Mouse (Mus musculus) adrenal gland, postnatal 25 days (tissue): ENCODE data around the gene Pih1d1. TPM values are rescaled to one million over a fixed set of nuclear protein-coding genes. Genes with fewer than 3 reads are reported as not detected.
A peak's percentile ranks its signal among the peaks of the same experiment; 100 is the strongest.

Experiments
- DNase-seq: peaks from one replicate; pipeline ENCODE4 v3.0.0; 2021; ENCODE audit warnings: mixed read lengths
- microRNA-seq, 2 experiments: library from miRNA; unstranded; fragments of <30 nt; microRNA quantifications; one replicate each; pipeline ENCODE4 v1.2.0; 2021
- total RNA-seq: library from RNA; stranded (reverse); gene quantifications from 2 replicates; pipeline ENCODE4 v1.2.3, GENCODE M21; 2021

Pih1d1 gene
- total RNA-seq, 1 experiment from 2014 or later: 74.3 TPM

GRCm38 (mm10) chr7:45195341-45196175 is 41.5 kb downstream of the Pih1d1 start:
- no peak for DNase-seq

- no peak for DNase-seq
These were observed 42.1 kb downstream of the Pih1d1 start for GRCm38 (mm10) chr7:45196176-45196535.

GRCm38 (mm10) chr7:45196994-45197393 is 42.9 kb downstream of the Pih1d1 start:
- no peak for DNase-seq

- peak; percentile 76 for DNase-seq
These were observed 44.3 kb downstream of the Pih1d1 start for GRCm38 (mm10) chr7:45198435-45198834.

- no peak for DNase-seq
These were observed 44.9 kb downstream of the Pih1d1 start for GRCm38 (mm10) chr7:45198961-45199360.

GRCm38 (mm10) chr7:45202654-45203053 is 48.6 kb downstream of the Pih1d1 start:
- no peak for DNase-seq

- peak; percentile 90 for DNase-seq
These were observed 50.5 kb downstream of the Pih1d1 start, which contains the start of gene Ccdc155 for GRCm38 (mm10) chr7:45204380-45205143. TSS of gene Ccdc155 (minus strand) at chr7:45204892.

GRCm38 (mm10) chr7:45208260-45208659 is 54.2 kb downstream of the Pih1d1 start:
- no peak for DNase-seq

Small RNAs within 50 kb of the gene (microRNA-seq; reads per million reads assigned to microRNA genes)
- 289 to 671 reads per million in 2 experiments for gene Mir150
- gene Mir5121: 32.9 to 51.2 reads per million in 2 experiments
- gene Mir7055: 0 reads per million in 2 experiments

Other genes with a start within 250 kb of the Pih1d1 start
- gene Ap2a1, start 224.8 kb upstream of the Pih1d1 start, total RNA-seq: 83.7 and 115 TPM in 2 replicates
- gene Tsks, start 211.1 kb upstream of the Pih1d1 start, total RNA-seq: not detected in 2 replicates
- gene Cpt1c, start 179.5 kb upstream of the Pih1d1 start, total RNA-seq: 13.3 and 16.5 TPM in 2 replicates
- 177 and 221 TPM in 2 replicates for gene Prmt1, start 167.7 kb upstream of the Pih1d1 start, total RNA-seq
- gene Irf3, start 156.7 kb upstream of the Pih1d1 start, total RNA-seq: 138 and 151 TPM in 2 replicates
- gene Bcl2l12, start 155.6 kb upstream of the Pih1d1 start, total RNA-seq: 18.7 and 24.4 TPM in 2 replicates
- gene Scaf1, start 137.9 kb upstream of the Pih1d1 start, total RNA-seq: 86.4 and 99.4 TPM in 2 replicates
- 94.0 and 102 TPM in 2 replicates for gene Rras, start 136.3 kb upstream of the Pih1d1 start, total RNA-seq
- 71.1 and 78.5 TPM in 2 replicates for gene Prr12, start 101.4 kb upstream of the Pih1d1 start, total RNA-seq
- gene Nosip, start 91.9 kb upstream of the Pih1d1 start, total RNA-seq: 46.5 and 67.2 TPM in 2 replicates
- gene Prrg2, start 91.6 kb upstream of the Pih1d1 start, total RNA-seq: 19.2 and 21.4 TPM in 2 replicates
- 27.7 and 33.5 TPM in 2 replicates for gene Rcn3, start 62.1 kb upstream of the Pih1d1 start, total RNA-seq
- gene Fcgrt, start 50.5 kb upstream of the Pih1d1 start, total RNA-seq: 88.4 and 96.1 TPM in 2 replicates
- gene Rps11, start 29.9 kb upstream of the Pih1d1 start, total RNA-seq: 1,211 and 1,259 TPM in 2 replicates
- gene Rpl13a, start 25.5 kb upstream of the Pih1d1 start, total RNA-seq: 1,469 and 1,540 TPM in 2 replicates
- not detected in 2 replicates for gene Gm45713, start 18.1 kb upstream of the Pih1d1 start, total RNA-seq
- 29.1 and 32.1 TPM in 2 replicates for gene Flt3l, start 17.9 kb upstream of the Pih1d1 start, total RNA-seq
- 79.2 and 106 TPM in 2 replicates for gene Aldh16a1, start 281 bp downstream of the Pih1d1 start, total RNA-seq
- 0.15 and 0.33 TPM in 2 replicates for gene Slc17a7, start 9.6 kb downstream of the Pih1d1 start, total RNA-seq
- not detected in 2 replicates for gene Gfy, start 25.3 kb downstream of the Pih1d1 start, total RNA-seq
- gene Pth2, start 26.7 kb downstream of the Pih1d1 start, total RNA-seq: not detected in 2 replicates
- 0.12 TPM in 1 of 2 replicates, not detected in the other for gene Ccdc155, start 50.6 kb downstream of the Pih1d1 start, total RNA-seq
- not detected in 2 replicates for gene Dkkl1, start 57.8 kb downstream of the Pih1d1 start, total RNA-seq
- 15.0 and 15.3 TPM in 2 replicates for gene Tead2, start 61.5 kb downstream of the Pih1d1 start, total RNA-seq
- gene Cd37, start 84.8 kb downstream of the Pih1d1 start, total RNA-seq: 2.7 TPM in 2 replicates
- gene Slc6a16, start 86.8 kb downstream of the Pih1d1 start, total RNA-seq: not detected in 2 replicates
- not detected in 2 replicates for gene Slc6a21, start 123.2 kb downstream of the Pih1d1 start, total RNA-seq
- gene Trpm4, start 179.5 kb downstream of the Pih1d1 start, total RNA-seq: 9.3 and 14.2 TPM in 2 replicates
- 0.18 TPM in 1 of 2 replicates, not detected in the other for gene Hrc, start 181.0 kb downstream of the Pih1d1 start, total RNA-seq
- gene Ppfia3, start 212.7 kb downstream of the Pih1d1 start, total RNA-seq: 1.9 and 2.9 TPM in 2 replicates
- gene Lin7b, start 216.3 kb downstream of the Pih1d1 start, total RNA-seq: 8.7 TPM in 1 of 2 replicates, not detected in the other
- gene Snrnp70, start 241.4 kb downstream of the Pih1d1 start, total RNA-seq: 361 and 425 TPM in 2 replicates